Mouse (Mus musculus) liver, embryonic 15.5 days (tissue): ENCODE results near the gene Olfr653. TPM values are rescaled to one million over a fixed set of nuclear protein-coding genes. Genes with fewer than 3 reads are reported as not detected.

Source experiments
- ATAC-seq: fragments of 200-750 bp; cut with Nextera tagmentation; 2 replicates; pipeline ENCODE4 v1.8.0; 2017; ENCODE audit warnings: moderate number of reproducible peaks, mild to moderate bottlenecking, moderate library complexity; ENCODE audit not compliant: insufficient read depth
- H3K27ac ChIP-seq: fragments of 300-500 bp; sonication (generic); replicated peaks from 2 replicates; pipeline ENCODE4 v1.5.1; 2015; ENCODE audit warnings: mild to moderate bottlenecking, inconsistent platforms
- H3K27me3 ChIP-seq: fragments of 300-500 bp; sonication (generic); 2 replicates; pipeline ENCODE4 v1.6.1; 2015; ENCODE audit warnings: mild to moderate bottlenecking, inconsistent platforms
- H3K36me3 ChIP-seq: fragments of 300-500 bp; sonication (generic); replicated peaks from 2 replicates; pipeline ENCODE4 v1.6.1; 2015; ENCODE audit warnings: moderate library complexity, mild to moderate bottlenecking, inconsistent platforms
- H3K4me1 ChIP-seq: fragments of 300-500 bp; sonication (generic); replicated peaks from 2 replicates; pipeline ENCODE4 v1.6.1; 2015; ENCODE audit warnings: inconsistent platforms
- H3K4me2 ChIP-seq: fragments of 300-500 bp; sonication (generic); 2 replicates; pipeline ENCODE4 v1.6.1; 2015; ENCODE audit warnings: moderate library complexity, mild to moderate bottlenecking, inconsistent platforms
- H3K4me3 ChIP-seq: fragments of 300-500 bp; sonication (generic); replicated peaks from 2 replicates; pipeline ENCODE4 v1.5.1; 2015; ENCODE audit warnings: mild to moderate bottlenecking, inconsistent platforms
- H3K9ac ChIP-seq: fragments of 300-500 bp; sonication (generic); 2 replicates; pipeline ENCODE4 v1.6.1; 2015; ENCODE audit warnings: moderate library complexity, mild to moderate bottlenecking, inconsistent platforms
- H3K9me3 ChIP-seq: fragments of 300-500 bp; sonication (generic); replicated peaks from 2 replicates; pipeline ENCODE4 v1.6.1; 2016; ENCODE audit warnings: inconsistent platforms
- WGBS: fragments of 180-500 bp; shearing (Covaris S2); methylation state at CpG from one replicate; pipeline ENCODE4 v1.1.7; 2015; ENCODE audit warnings: mixed read lengths; ENCODE audit not compliant: insufficient replicate concordance; 5-methylcytosine and 5-hydroxymethylcytosine counted together
- polyA plus RNA-seq: library from polyadenylated mRNA; unstranded; fragments of >200 nt; fragmentation: Nextera tagmentation; extraction: Ambion mirVana; gene quantifications from 2 replicates; pipeline ENCODE4 v1.2.1, GENCODE M21; 2015

Gene Olfr653
- not detected in 2 replicates for polyA plus RNA-seq

DNA sequence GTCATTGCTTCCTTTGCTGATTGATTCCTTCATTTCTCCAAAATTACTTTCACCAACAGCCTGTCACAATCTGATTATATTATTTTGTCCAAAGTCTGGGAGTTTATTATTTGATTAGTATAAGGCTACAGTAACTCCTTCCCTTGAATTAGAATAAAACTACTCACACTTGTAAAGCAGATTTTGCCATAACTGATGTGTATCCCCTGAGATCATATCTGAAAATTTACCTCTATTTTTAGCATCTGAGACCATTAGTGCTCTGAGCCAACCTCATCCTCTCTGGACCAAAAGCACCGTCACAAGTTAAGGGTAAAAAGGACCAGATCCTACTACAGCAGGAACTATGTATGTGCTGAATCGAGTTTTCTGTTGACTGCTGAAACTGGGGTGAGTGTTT lies at the start of gene Olfr653:
Olfr653 (plus strand) TSS at position 301 of the 400 bp plus-strand sequence.
- no peak for ATAC-seq
- Histone ChIP-seq H3K27ac (no peak within 1 kb of the TSS), H3K4me1 (no peaks in the 10 kb centered on the region), H3K4me3 (no peak within 1 kb of the TSS), H3K36me3 (no peaks in the 10 kb centered on the region), H3K9ac (no peak within 1 kb of the TSS), H3K9me3 (no peaks in the 10 kb centered on the region), H3K4me2 (no peak within 1 kb of the TSS), H3K27me3 (no peaks in the 10 kb centered on the region)
- WGBS, result 44% methylated on average over 2 of the region's 2 CpGs

DNA sequence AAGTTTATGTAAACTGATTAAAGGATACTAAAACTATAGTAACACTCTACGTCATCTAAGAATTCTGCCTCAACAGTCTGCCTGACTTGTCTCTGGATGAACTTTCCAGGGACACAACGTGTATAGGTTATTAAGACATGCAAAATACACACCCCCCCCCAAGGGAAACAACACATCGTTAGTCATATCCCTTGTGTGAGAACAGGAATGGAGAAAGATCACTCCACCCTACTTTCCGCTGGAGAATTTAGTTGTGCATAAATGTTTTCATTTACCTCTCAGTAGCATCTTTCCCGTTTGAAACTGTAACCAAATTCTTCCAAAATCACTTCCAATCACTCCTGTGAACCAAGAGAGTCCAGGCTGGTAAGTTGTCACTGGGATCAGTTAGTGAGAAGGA lies 27.3 kb upstream of the Olfr653 start, which contains the start of gene Olfr651:
Olfr651 (plus strand) TSS at position 301 of the 400 bp plus-strand sequence.
- H3K27me3 ChIP-seq, result no peaks in the 10 kb centered on the region
- H3K9me3 ChIP-seq, result no peaks in the 10 kb centered on the region
- H3K36me3 ChIP-seq, result no peaks in the 10 kb centered on the region
- H3K4me1 ChIP-seq, result no peaks in the 10 kb centered on the region
- H3K4me2 ChIP-seq, result no peak within 1 kb of the TSS
- WGBS, result 53% methylated on average over 5 of the region's 5 CpGs
- no peak within 1 kb of the TSS for H3K4me3 ChIP-seq
- H3K9ac ChIP-seq, result no peak within 1 kb of the TSS
- no peak within 1 kb of the TSS for H3K27ac ChIP-seq
- ATAC-seq, result no peak

GRCm38 (mm10) chr7:104552700-104553099 lies 24.4 kb upstream of the Olfr653 start:
- Histone ChIP-seq H3K27me3 (no peaks in the 10 kb centered on the region), H3K36me3 (no peaks in the 10 kb centered on the region), H3K4me3 (no peak overlapping the region), H3K4me1 (no peaks in the 10 kb centered on the region), H3K27ac (no peak overlapping the region), H3K9me3 (no peaks in the 10 kb centered on the region), H3K9ac (no peak overlapping the region), H3K4me2 (no peak overlapping the region)
- no peak for ATAC-seq
- 40% methylated on average over 1 of the region's 1 CpGs for WGBS

DNA sequence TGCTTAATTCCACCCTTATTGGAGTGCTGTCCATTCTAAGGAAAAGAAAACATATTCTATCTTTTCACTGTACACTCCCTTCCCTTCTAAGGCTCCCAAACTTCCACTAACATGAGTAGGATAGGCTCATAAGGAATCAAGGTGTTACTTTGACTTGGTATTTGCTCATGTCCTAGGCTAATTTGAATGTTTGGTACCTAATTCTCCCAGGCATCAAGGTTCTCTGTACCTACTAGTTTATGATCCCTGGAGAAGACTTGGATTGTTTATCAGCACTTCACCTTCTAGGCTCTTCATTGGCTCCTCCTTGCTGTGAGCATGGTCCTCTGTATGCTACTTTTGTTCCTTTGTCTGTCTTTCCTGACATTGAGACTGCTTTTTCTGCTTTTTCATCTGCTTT lies 16.5 kb upstream of the Olfr653 start, which contains the start of gene Olfr652:
Olfr652 (plus strand) TSS at position 301 of the 400 bp plus-strand sequence.
- Histone ChIP-seq H3K9me3 (no peaks in the 10 kb centered on the region), H3K27ac (no peak within 1 kb of the TSS), H3K4me1 (no peaks in the 10 kb centered on the region), H3K9ac (no peak within 1 kb of the TSS), H3K4me2 (no peak within 1 kb of the TSS), H3K4me3 (no peak within 1 kb of the TSS), H3K36me3 (no peaks in the 10 kb centered on the region), H3K27me3 (no peaks in the 10 kb centered on the region)
- ATAC-seq, result no peak

- ATAC-seq, result no peak
- no peaks in the 10 kb centered on the region for H3K27me3 ChIP-seq
- no peak overlapping the region for H3K4me3 ChIP-seq
- H3K4me2 ChIP-seq, result no peak overlapping the region
- WGBS, result 55% methylated on average over 4 of the region's 4 CpGs
- no peaks in the 10 kb centered on the region for H3K9me3 ChIP-seq
- H3K9ac ChIP-seq, result no peak overlapping the region
- no peak overlapping the region for H3K27ac ChIP-seq
- no peaks in the 10 kb centered on the region for H3K4me1 ChIP-seq
- no peaks in the 10 kb centered on the region for H3K36me3 ChIP-seq
Measured at GRCm38 (mm10) chr7:104580846-104581245, 3.7 kb downstream of the Olfr653 start.

DNA sequence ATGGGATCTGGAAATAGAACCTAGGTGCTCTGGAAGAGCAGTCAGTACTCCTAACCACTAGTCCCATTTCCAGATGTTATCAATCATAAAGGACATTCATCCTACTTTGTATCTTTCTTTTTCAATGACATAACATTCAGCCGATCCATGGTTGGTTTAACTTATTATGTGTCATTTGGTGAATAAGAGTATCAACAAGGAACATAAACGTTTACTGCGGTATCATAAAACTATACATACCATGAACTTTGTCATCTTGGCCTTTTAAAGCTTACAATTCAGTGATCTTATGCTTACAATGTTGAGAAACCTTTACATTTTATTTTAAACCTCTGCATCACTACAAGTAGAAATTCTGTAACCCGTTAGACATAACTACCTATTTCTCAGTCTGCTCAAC lies 4.3 kb downstream of the Olfr653 start:
- WGBS, result 67% methylated on average over 4 of the region's 4 CpGs
- Histone ChIP-seq H3K27ac (no peak overlapping the region), H3K4me1 (no peaks in the 10 kb centered on the region), H3K9me3 (no peaks in the 10 kb centered on the region), H3K36me3 (no peaks in the 10 kb centered on the region), H3K9ac (no peak overlapping the region), H3K27me3 (no peaks in the 10 kb centered on the region), H3K4me2 (no peak overlapping the region), H3K4me3 (no peak overlapping the region)
- no peak for ATAC-seq

- Histone ChIP-seq H3K9me3 (no peaks in the 10 kb centered on the region), H3K27me3 (no peaks in the 10 kb centered on the region), H3K9ac (no peak within 1 kb of the TSS), H3K36me3 (no peaks in the 10 kb centered on the region), H3K27ac (no peak within 1 kb of the TSS), H3K4me2 (no peak within 1 kb of the TSS), H3K4me3 (no peak within 1 kb of the TSS), H3K4me1 (no peaks in the 10 kb centered on the region)
- ATAC-seq, result no peak
- 54% methylated on average over 4 of the region's 4 CpGs for WGBS
Measured at GRCm38 (mm10) chr7:104586725-104587124, 9.6 kb downstream of the Olfr653 start, which contains the start of gene Olfr654. TSS of gene Olfr654 (plus strand) at chr7:104587025.

DNA sequence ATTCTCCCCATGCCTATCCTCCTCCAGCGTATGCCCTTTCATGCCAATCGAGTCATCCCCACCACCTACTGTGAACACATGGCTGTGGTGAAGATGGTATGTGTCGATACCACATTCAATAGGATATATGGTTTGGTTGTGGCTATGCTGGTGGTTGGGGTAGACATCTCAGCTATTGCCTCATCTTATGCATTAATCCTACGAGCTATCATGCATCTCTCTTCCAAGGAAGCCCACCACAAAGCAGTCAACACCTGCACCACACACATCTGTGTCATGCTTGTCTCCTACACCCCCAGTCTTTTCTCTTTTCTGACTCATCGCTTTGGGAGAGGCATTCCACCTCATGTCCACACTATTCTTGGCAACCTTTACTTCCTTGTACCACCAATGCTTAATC lies 11.2 kb downstream of the Olfr653 start:
- 68% methylated on average over 5 of the region's 5 CpGs for WGBS
- H3K36me3 ChIP-seq, result no peaks in the 10 kb centered on the region
- no peak overlapping the region for H3K4me2 ChIP-seq
- no peaks in the 10 kb centered on the region for H3K9me3 ChIP-seq
- H3K9ac ChIP-seq, result no peak overlapping the region
- ATAC-seq, result no peak
- no peak overlapping the region for H3K4me3 ChIP-seq
- no peaks in the 10 kb centered on the region for H3K27me3 ChIP-seq
- no peak overlapping the region for H3K27ac ChIP-seq
- H3K4me1 ChIP-seq, result no peaks in the 10 kb centered on the region

DNA sequence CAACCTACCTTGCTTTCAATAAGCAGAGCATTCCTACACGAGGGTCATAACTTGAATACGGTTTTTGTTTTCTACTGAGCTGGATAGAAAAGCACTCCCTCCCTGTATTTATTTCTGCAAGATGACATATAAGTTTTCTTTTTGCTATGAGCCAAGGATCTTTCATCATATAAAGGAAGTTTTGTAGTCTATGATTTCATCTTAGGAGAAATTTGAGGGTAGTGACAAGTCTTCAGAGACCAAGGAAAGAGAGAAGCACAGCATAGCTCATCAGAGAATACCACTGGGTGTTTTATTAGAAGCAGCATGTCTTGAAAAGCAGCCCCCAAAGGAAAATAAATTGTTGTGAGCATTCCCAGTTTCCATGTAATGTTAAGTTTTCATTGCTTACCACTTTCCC lies 24.6 kb downstream of the Olfr653 start, which contains the start of gene Olfr655:
Olfr655 (minus strand) TSS at position 101 of the 400 bp plus-strand sequence.
- 64% methylated on average over 2 of the region's 2 CpGs for WGBS
- no peak for ATAC-seq
- H3K9ac ChIP-seq, result no peak within 1 kb of the TSS

GRCm38 (mm10) chr7:104603173-104603572 lies 26.1 kb downstream of the Olfr653 start:
- Histone ChIP-seq H3K27me3 (no peaks in the 10 kb centered on the region), H3K27ac (no peak overlapping the region), H3K4me2 (no peak overlapping the region), H3K36me3 (no peaks in the 10 kb centered on the region), H3K9me3 (no peaks in the 10 kb centered on the region), H3K9ac (no peak overlapping the region), H3K4me3 (no peak overlapping the region), H3K4me1 (no peaks in the 10 kb centered on the region)
- WGBS, result 3% methylated on average over 3 of the region's 3 CpGs
- no peak for ATAC-seq

More for the DNA sequence above, 24.6 kb downstream of the Olfr653 start, which contains the start of gene Olfr655:
- Histone ChIP-seq H3K4me3 (no peak within 1 kb of the TSS), H3K27me3 (no peaks in the 10 kb centered on the region), H3K36me3 (no peaks in the 10 kb centered on the region), H3K27ac (no peak within 1 kb of the TSS), H3K4me1 (no peaks in the 10 kb centered on the region), H3K9me3 (no peaks in the 10 kb centered on the region), H3K4me2 (no peak within 1 kb of the TSS)

GRCm38 (mm10) chr7:104604727-104605126 lies 27.6 kb downstream of the Olfr653 start:
- no peak for ATAC-seq
- H3K27me3 ChIP-seq, result no peaks in the 10 kb centered on the region
- H3K4me1 ChIP-seq, result no peaks in the 10 kb centered on the region
- no peak overlapping the region for H3K4me3 ChIP-seq
- H3K4me2 ChIP-seq, result no peak overlapping the region
- H3K36me3 ChIP-seq, result no peaks in the 10 kb centered on the region
- no peak overlapping the region for H3K9ac ChIP-seq
- no peaks in the 10 kb centered on the region for H3K9me3 ChIP-seq
- no peak overlapping the region for H3K27ac ChIP-seq

DNA sequence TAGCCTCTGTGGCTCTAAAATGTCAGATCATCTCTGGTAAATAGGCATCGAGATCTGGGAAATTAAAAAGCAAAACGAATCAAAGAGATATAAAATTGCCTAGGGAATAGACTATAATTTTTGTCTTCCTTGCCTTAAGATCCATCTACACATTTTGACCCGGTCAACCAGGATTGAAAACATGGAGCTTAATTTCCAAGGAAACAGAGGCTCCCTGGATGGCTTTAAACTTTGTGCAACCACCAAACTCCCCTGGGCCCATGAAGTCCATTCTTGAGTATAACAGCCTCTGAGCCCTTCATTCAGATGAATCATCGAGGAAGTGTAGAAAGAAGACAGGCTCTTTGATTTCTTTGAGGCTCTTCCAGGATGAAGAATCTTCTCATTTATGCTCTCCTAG lies 36.5 kb downstream of the Olfr653 start, which contains the start of gene Olfr656:
Olfr656 (plus strand) TSS at position 301 of the 400 bp plus-strand sequence.
- no peaks in the 10 kb centered on the region for H3K4me1 ChIP-seq
- H3K4me2 ChIP-seq, result no peak within 1 kb of the TSS
- H3K4me3 ChIP-seq, result no peak within 1 kb of the TSS
- no peak within 1 kb of the TSS for H3K9ac ChIP-seq
- 45% methylated on average over 4 of the region's 4 CpGs for WGBS
- no peak for ATAC-seq
- H3K36me3 ChIP-seq, result no peaks in the 10 kb centered on the region
- H3K27ac ChIP-seq, result no peak within 1 kb of the TSS
- H3K27me3 ChIP-seq, result no peaks in the 10 kb centered on the region
- H3K9me3 ChIP-seq, result no peaks in the 10 kb centered on the region
